Mouse (Mus musculus): ENCODE data around the gene Gnb1l. TPM values are rescaled to one million over a fixed set of nuclear protein-coding genes. Genes with fewer than 3 reads are reported as not detected.
A peak's percentile ranks its signal among the peaks of the same experiment; 100 is the strongest.

Gene Gnb1l
- polyA plus RNA-seq, 1 experiment = 5.5 TPM

DNA sequence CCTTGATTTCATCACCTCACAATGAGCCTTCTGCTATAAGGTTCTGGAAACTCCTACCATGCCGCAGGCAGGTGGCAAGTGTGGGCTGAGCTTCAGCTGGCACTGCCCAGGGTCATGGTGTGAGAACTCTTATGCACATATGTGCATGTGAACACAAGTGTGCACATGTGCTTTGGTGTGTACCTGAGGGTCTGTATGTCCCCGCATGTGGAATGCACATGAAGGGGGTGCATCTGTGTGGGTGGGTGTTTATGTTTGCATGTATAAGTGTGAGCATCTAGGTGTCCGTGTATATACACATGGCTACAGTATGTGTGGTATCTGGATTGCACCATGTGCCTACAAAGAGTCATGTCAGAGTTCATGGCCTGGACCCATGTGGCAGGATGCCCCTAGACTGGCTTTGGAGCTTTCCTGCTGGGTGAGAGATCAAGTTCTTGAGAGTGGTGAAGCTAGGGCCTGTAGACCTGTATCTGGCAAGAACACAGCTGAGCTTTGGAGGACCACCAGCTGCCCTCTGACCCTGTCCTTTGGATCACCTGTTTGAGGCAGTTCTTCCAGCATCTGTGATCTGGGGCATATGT, 39.0 kb downstream of the Gnb1l start:
- no peak overlapping the region for H3K27ac ChIP-seq (ENCODE audit: insufficient read depth, low read length)
- no peak overlapping the region for H3K4me3 ChIP-seq (ENCODE audit: insufficient read depth, low read length)
- TF ChIP-seq POLR2A (IDR thresholded peaks at IDR 0.05; ENCODE audit: low read depth, low read length) (no peak), CTCF (IDR thresholded peaks at IDR 0.05; ENCODE audit: borderline replicate concordance, insufficient read depth, low read length) (no peak)
- H3K4me1 ChIP-seq (ENCODE audit: control insufficient read depth, insufficient read depth, low read length) = no peaks in the 10 kb centered on the region

GRCm38 (mm10) chr16:18539281-18539680, 40.8 kb downstream of the Gnb1l start:
- no peak for TF ChIP-seq CTCF (IDR thresholded peaks at IDR 0.05; ENCODE audit: borderline replicate concordance, insufficient read depth, low read length)
- no peak for TF ChIP-seq POLR2A (IDR thresholded peaks at IDR 0.05; ENCODE audit: low read depth, low read length)
- H3K4me1 ChIP-seq (ENCODE audit: control insufficient read depth, insufficient read depth, low read length) = no peaks in the 10 kb centered on the region
- no peak overlapping the region for H3K4me3 ChIP-seq (ENCODE audit: insufficient read depth, low read length)
- H3K27ac ChIP-seq (ENCODE audit: insufficient read depth, low read length) = no peak overlapping the region

DNA sequence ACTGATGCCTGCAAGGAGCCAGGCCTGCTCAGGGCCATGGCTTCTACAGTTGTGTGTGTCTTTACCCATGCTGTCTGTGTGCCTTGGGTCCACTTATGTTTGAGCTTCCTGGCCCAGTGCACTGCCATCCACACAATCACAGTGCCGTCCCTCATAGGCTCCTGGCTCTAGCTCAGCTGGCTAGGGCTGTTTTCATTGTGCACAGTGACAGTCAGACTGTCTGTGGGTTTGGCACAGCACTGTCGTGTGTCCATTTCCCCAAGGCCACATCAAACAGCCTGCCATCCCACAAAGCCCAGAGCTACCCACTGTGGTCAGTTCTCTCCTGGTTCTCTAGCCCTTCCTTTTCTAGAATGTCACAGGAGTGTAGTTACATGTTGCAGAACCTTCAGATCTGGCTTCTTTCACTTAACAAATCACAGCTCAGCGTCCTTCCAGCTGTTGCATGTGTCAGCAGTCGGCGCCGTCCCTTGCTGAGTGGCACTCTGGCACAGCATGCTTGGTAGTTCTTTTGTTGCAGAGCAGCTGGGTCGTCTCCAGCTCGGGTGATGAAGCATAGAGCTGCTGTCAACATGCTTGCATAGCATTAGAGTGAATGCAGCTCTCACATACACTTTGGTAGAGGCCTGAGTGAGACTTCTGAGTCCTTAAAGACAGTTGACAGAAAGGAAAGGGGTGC, 44.8 kb downstream of the Gnb1l start:
- Histone ChIP-seq H3K4me3 (ENCODE audit: insufficient read depth, low read length) (no peak overlapping the region), H3K4me1 (ENCODE audit: control insufficient read depth, insufficient read depth, low read length) (no peaks in the 10 kb centered on the region), H3K27ac (ENCODE audit: insufficient read depth, low read length) (no peak overlapping the region)
- TF ChIP-seq CTCF (IDR thresholded peaks at IDR 0.05; ENCODE audit: borderline replicate concordance, insufficient read depth, low read length) (no peak), POLR2A (IDR thresholded peaks at IDR 0.05; ENCODE audit: low read depth, low read length) (no peak)

DNA sequence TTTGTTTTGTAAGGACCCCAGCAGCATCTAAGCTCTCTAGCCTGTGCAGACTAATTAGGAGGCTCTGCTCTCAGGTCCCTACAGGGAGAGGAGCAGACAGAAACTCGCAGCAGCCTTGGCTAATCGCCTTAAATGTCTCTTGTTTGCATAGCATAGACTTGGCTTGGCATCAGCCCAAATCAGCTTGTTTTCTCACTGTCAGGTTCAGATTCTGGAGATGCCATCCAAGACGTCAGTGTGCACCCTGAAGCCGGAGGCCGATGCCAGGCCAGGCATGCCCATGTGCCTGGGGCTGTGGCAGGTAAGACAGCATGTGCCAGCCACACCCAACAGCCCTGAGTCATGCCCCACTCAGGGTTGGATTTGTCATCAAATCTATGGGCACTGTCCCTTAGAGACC, 49.4 kb downstream of the Gnb1l start:
- Histone ChIP-seq H3K27ac (ENCODE audit: insufficient read depth, low read length) (no peak overlapping the region), H3K4me3 (ENCODE audit: insufficient read depth, low read length) (no peak overlapping the region), H3K4me1 (ENCODE audit: control insufficient read depth, insufficient read depth, low read length) (no peaks in the 10 kb centered on the region)
- TF ChIP-seq CTCF (IDR thresholded peaks at IDR 0.05; ENCODE audit: borderline replicate concordance, insufficient read depth, low read length) (no peak), POLR2A (IDR thresholded peaks at IDR 0.05; ENCODE audit: low read depth, low read length) (no peak)

- no peak for TF ChIP-seq CTCF (IDR thresholded peaks at IDR 0.05; ENCODE audit: borderline replicate concordance, insufficient read depth, low read length)
- no peak for TF ChIP-seq POLR2A (IDR thresholded peaks at IDR 0.05; ENCODE audit: low read depth, low read length)
- H3K4me1 ChIP-seq (ENCODE audit: control insufficient read depth, insufficient read depth, low read length) = peaks cover 17% of the 10 kb centered on the region
- H3K4me3 ChIP-seq (ENCODE audit: insufficient read depth, low read length) = no peak overlapping the region
- H3K27ac ChIP-seq (ENCODE audit: insufficient read depth, low read length) = no peak overlapping the region
Observed at GRCm38 (mm10) chr16:18551604-18552003, 53.1 kb downstream of the Gnb1l start.

DNA sequence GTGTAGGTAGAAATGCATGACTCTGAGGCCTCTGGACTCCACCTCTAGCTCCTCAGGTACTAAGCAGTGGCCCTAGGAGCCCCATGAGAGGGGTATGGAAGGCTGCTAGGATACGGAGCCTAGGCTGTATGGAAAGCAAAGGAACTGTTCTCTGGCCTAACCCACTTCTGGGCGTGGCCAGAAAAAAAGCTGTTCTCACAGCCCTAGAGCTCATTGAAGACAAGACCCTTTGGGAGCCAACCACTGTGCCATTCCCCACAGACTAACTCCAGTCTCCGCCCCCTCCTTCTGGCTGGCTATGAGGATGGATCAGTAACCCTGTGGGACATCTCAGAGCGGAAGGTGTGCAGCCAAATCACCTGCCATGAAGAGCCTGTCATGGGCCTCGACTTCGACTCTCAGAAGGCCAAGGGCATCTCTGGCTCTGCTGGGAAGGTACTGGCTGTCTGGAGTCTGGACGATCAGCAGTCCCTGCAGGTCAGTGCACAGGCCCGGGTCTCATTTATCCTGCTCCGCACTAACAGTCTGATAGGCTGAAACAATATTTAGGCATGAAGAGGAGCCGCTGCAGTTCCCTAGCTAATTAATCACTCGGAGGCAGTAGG, 53.7 kb downstream of the Gnb1l start:
- peaks cover 17% of the 10 kb centered on the region for H3K4me1 ChIP-seq (ENCODE audit: control insufficient read depth, insufficient read depth, low read length)
- TF ChIP-seq CTCF (IDR thresholded peaks at IDR 0.05; ENCODE audit: borderline replicate concordance, insufficient read depth, low read length) = no peak
- no peak for TF ChIP-seq POLR2A (IDR thresholded peaks at IDR 0.05; ENCODE audit: low read depth, low read length)
- H3K27ac ChIP-seq (ENCODE audit: insufficient read depth, low read length) = no peak overlapping the region
- no peak overlapping the region for H3K4me3 ChIP-seq (ENCODE audit: insufficient read depth, low read length)

- TF ChIP-seq POLR2A (IDR thresholded peaks at IDR 0.05; ENCODE audit: low read depth, low read length) (no peak), CTCF (IDR thresholded peaks at IDR 0.05; ENCODE audit: borderline replicate concordance, insufficient read depth, low read length) (no peak)
- peaks cover 17% of the 10 kb centered on the region for H3K4me1 ChIP-seq (ENCODE audit: control insufficient read depth, insufficient read depth, low read length)
- H3K27ac ChIP-seq (ENCODE audit: insufficient read depth, low read length) = no peak overlapping the region
- no peak overlapping the region for H3K4me3 ChIP-seq (ENCODE audit: insufficient read depth, low read length)
Observed at GRCm38 (mm10) chr16:18554721-18555120, 56.2 kb downstream of the Gnb1l start.

DNA sequence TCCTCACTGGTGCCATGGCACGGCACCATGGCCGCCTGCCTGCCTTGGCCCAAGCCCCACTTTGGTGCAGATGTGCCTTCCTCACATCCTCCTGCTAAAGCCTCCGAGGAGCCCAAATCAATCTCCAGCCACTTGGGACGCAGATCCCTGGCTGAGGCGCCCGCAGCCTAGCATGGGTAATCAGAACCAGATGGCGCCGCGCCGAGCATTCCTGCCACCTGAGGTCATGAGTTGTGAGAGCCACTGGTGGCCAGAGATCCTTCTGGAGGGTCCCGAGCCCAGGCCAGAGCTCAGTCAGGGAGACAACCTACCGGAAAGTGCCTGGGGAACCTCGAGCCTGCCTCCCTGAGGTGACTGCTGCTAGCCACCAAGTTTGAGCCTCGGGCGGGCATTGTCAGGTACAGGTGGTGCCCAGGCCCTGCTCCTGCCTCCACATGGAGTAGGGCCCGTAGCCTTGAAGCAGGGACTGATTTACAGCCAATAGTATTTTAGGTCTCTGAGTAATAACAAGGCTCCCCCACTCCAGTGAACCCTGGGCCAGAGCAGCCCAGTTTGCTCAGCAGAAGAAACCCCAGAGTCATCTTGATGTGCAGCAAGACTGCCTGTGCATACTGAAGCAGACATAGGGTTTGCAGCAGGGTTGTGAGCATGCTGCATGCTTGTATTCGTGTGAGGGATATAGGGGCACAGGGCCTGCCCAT, 56.9 kb downstream of the Gnb1l start:
- Histone ChIP-seq H3K27ac (ENCODE audit: insufficient read depth, low read length) (peak overlapping the region; percentile 26; the same call in 1 of the 2 replicates), H3K4me1 (ENCODE audit: control insufficient read depth, insufficient read depth, low read length) (peaks cover 17% of the 10 kb centered on the region), H3K4me3 (ENCODE audit: insufficient read depth, low read length) (no peak overlapping the region)
- TF ChIP-seq CTCF (IDR thresholded peaks at IDR 0.05; ENCODE audit: borderline replicate concordance, insufficient read depth, low read length) (no peak), POLR2A (IDR thresholded peaks at IDR 0.05; ENCODE audit: low read depth, low read length) (no peak)

- H3K27ac ChIP-seq (ENCODE audit: insufficient read depth, low read length) = no peak overlapping the region
- TF ChIP-seq CTCF (IDR thresholded peaks at IDR 0.05; ENCODE audit: borderline replicate concordance, insufficient read depth, low read length) (no peak), POLR2A (IDR thresholded peaks at IDR 0.05; ENCODE audit: low read depth, low read length) (no peak)
- H3K4me3 ChIP-seq (ENCODE audit: insufficient read depth, low read length) = no peak overlapping the region
- peaks cover 17% of the 10 kb centered on the region for H3K4me1 ChIP-seq (ENCODE audit: control insufficient read depth, insufficient read depth, low read length)
Observed at GRCm38 (mm10) chr16:18556461-18556860, 57.9 kb downstream of the Gnb1l start.
